Mouse (Mus musculus) embryonic fibroblast, embryonic 13.5 days (primary cell): ENCODE results near the gene Tmtc2. TPM values are rescaled to one million over a fixed set of nuclear protein-coding genes. Genes with fewer than 3 reads are reported as not detected.

Source experiments
- H3K27ac ChIP-seq: 2 replicates; pipeline ENCODE4 v1.5.1; 2012; ENCODE audit warnings: low read length, control low read depth, inconsistent platforms; ENCODE audit not compliant: insufficient read depth
- H3K4me1 ChIP-seq: 2 replicates; pipeline ENCODE4 v1.6.1; 2011; ENCODE audit warnings: low read length; ENCODE audit not compliant: control insufficient read depth, insufficient read depth
- H3K4me3 ChIP-seq: 2 replicates; pipeline ENCODE4 v1.5.1; 2011; ENCODE audit warnings: mild to moderate bottlenecking, control low read depth, low read length; ENCODE audit not compliant: insufficient read depth
- CTCF ChIP-seq: IDR thresholded peaks from 2 replicates; pipeline ENCODE4 v1.5.1; 2011; ENCODE audit warnings: mild to moderate bottlenecking, control low read depth, low read length, moderate library complexity, borderline replicate concordance; ENCODE audit not compliant: insufficient read depth
- POLR2A ChIP-seq: IDR thresholded peaks from 2 replicates; pipeline ENCODE4 v1.6.1; 2011; ENCODE audit warnings: low read depth, mild to moderate bottlenecking, control low read depth, low read length, moderate library complexity
- polyA plus RNA-seq: library from polyadenylated mRNA; stranded (reverse); fragments of >200 nt; gene quantifications from 2 replicates; pipeline ENCODE4 v1.2.4, GENCODE M21; 2011; ENCODE audit warnings: low read depth; ENCODE audit not compliant: missing spikeins, insufficient read length

Gene Tmtc2
- polyA plus RNA-seq, 1 experiment, result 8.8 TPM

GRCm38 (mm10) chr10:105573306-105573907 lies 844 bp downstream of the Tmtc2 start:
- Histone ChIP-seq H3K4me1 (0 out of 2 replicates have a peak, but pooled peaks cover 3% of the 10 kb centered on the region), H3K4me3 (peak overlapping the region; percentile 77), H3K27ac (no peak overlapping the region)
- TF ChIP-seq POLR2A (no peak), CTCF (no peak)

GRCm38 (mm10) chr10:105572829-105573228 lies 1.4 kb downstream of the Tmtc2 start:
- Histone ChIP-seq H3K4me3 (peak overlapping the region; percentile 77), H3K27ac (no peak overlapping the region), H3K4me1 (0 out of 2 replicates have a peak, but pooled peaks cover 3% of the 10 kb centered on the region)
- TF ChIP-seq CTCF (no peak), POLR2A (no peak)

GRCm38 (mm10) chr10:105572301-105572700 lies 1.9 kb downstream of the Tmtc2 start:
- H3K4me1 ChIP-seq, result 0 out of 2 replicates have a peak, but pooled peaks cover 3% of the 10 kb centered on the region
- no peak overlapping the region for H3K4me3 ChIP-seq
- no peak for TF ChIP-seq CTCF
- TF ChIP-seq POLR2A, result no peak
- H3K27ac ChIP-seq, result no peak overlapping the region

DNA sequence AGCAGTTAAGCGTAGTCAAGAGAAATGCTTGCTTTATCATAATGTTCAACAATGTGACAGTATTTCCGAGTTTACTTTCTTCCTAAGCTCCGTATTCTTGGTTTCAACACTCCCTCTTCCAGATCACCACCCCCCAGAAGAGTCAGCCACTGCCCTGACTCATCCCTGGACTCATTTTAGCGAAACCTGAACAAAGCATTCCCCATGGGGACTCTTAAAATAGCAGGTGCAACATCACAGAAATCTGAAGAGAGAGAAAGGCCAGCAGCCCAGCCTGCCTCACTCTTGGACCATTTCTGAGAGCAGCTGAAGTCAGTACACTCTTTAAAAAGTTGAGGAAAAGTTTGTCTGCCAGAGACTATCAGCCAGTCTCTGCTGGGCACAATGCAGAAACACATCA lies 2.4 kb downstream of the Tmtc2 start:
- H3K4me3 ChIP-seq, result no peak overlapping the region
- no peak overlapping the region for H3K27ac ChIP-seq
- H3K4me1 ChIP-seq, result 0 out of 2 replicates have a peak, but pooled peaks cover 3% of the 10 kb centered on the region
- no peak for TF ChIP-seq POLR2A
- no peak for TF ChIP-seq CTCF

DNA sequence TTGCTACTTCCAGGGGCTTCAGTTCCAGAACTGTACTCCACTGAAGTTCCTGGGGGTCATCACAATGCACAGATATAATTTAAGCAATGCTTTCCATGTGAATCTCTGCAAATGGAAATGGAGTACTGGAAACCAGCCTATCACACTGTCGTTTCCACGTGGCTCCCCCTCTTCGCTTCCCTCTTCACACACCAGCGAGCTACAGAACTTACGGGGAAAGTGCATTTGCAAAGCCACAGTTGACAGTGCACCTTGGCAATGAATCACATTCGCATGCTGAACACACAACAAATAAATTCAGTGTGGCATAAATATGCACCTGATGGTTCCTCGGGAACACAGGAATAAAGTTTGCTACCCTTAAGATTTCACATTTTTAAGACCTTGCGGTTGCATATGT lies 3.2 kb downstream of the Tmtc2 start:
- no peak overlapping the region for H3K4me3 ChIP-seq
- H3K27ac ChIP-seq, result no peak overlapping the region
- TF ChIP-seq POLR2A (no peak), CTCF (no peak)
- 0 out of 2 replicates have a peak, but pooled peaks cover 3% of the 10 kb centered on the region for H3K4me1 ChIP-seq

- H3K4me1 ChIP-seq, result 0 out of 2 replicates have a peak, but pooled peaks cover 3% of the 10 kb centered on the region
Measured at GRCm38 (mm10) chr10:105569573-105569972, 4.7 kb downstream of the Tmtc2 start.

DNA sequence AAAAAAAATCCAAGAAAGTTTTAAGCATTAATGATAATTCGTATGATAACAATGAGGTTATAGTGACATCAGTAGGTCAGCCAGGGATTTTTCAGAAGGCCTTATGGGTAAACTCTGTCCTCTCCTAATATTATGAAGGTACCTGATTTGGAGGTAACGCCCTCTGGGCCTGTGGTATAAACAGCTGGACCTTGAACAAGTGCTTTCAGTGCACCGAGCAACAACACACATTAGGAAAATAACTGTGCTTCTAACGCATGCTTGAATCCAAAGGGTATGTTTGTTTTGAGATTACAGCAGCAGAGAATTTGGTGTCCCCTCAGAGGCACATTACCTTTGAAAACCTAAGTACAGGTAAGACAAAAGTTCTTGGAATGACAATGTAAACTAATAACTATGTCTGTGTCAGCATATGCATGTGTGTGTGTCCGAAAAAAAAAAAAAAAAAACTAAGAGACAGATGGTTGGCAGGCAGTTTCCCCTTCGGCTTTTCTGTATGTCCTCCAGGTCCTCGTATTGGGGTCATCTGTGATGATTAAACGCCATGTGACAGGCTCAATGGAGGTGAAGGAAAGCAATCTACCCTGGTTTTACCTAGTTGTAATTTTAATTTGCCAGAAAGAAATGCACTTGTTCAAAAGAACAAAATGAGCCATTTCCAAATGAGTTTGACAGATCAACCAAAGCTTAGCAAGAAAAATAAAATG lies 6.3 kb downstream of the Tmtc2 start:
- TF ChIP-seq POLR2A, result no peak
- TF ChIP-seq CTCF, result no peak
- H3K27ac ChIP-seq, result no peak overlapping the region
- H3K4me1 ChIP-seq, result 0 out of 2 replicates have a peak, but pooled peaks cover 3% of the 10 kb centered on the region
- no peak overlapping the region for H3K4me3 ChIP-seq

More at GRCm38 (mm10) chr10:105569573-105569972, 4.7 kb downstream of the Tmtc2 start:
- no peak for TF ChIP-seq CTCF
- TF ChIP-seq POLR2A, result no peak
- no peak overlapping the region for H3K27ac ChIP-seq
- H3K4me3 ChIP-seq, result no peak overlapping the region

DNA sequence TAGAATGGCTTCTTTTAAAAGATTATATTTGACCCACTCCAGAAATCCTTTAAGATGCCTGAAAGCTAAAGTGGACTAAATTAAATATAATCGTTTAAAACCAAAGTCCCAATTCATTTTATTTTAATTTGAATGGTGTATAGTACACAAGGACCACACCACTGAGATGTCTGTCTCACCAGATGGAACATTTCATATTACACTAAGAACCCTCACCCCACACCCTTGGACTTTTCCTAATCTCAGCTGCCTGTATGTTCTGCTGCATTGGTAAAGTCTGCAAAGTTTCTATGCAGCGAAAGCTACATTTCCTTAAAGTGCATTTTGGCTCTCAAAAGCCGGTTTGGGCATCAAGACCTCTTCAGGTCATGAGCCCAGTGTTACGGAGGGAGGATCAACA lies 12.7 kb downstream of the Tmtc2 start:
- TF ChIP-seq POLR2A (no peak), CTCF (no peak)
- H3K27ac ChIP-seq, result no peak overlapping the region
- H3K4me1 ChIP-seq, result no peaks in the 10 kb centered on the region
- H3K4me3 ChIP-seq, result no peak overlapping the region

- TF ChIP-seq CTCF, result no peak
- TF ChIP-seq POLR2A, result no peak
- no peak overlapping the region for H3K4me3 ChIP-seq
- no peaks in the 10 kb centered on the region; the same call in 1 of the 2 replicates for H3K4me1 ChIP-seq
- H3K27ac ChIP-seq, result no peak overlapping the region
Measured at GRCm38 (mm10) chr10:105557581-105557980, 16.7 kb downstream of the Tmtc2 start.

DNA sequence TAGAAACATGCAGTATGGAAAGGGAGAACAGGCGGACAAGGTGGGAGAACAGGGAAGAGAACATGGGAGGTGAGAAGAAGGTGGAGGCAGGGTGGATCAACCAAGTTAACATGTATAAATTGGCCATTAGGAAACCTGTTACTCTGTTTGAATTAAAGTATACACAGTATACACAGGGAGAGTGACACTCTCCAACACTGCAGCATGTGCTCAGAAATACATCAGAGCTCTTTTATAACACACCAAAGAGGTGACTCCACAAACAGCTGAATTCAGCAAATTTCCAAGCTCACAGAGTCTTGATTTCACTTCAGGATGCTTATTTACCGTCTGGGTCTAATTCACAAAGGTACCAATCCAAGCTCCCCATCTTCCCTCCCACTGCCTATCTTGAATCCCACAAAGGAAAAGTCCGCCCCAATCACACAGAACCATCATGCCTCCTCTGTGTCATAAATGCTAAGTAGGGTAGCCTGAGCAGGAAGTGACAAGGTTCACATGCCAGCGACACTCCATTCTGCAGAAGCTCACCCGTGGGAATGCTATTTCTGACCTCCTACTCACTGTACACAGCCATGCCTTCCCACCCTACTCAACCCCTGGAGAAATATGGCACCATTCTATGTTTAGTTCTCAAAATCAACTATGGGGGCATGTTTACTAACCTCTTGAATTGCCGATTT lies 17.2 kb downstream of the Tmtc2 start:
- H3K27ac ChIP-seq, result no peak overlapping the region
- no peak overlapping the region for H3K4me3 ChIP-seq
- no peaks in the 10 kb centered on the region; the same call in 1 of the 2 replicates for H3K4me1 ChIP-seq
- no peak for TF ChIP-seq POLR2A
- TF ChIP-seq CTCF, result no peak
